Mouse (Mus musculus): Measurements from ENCODE around the gene Arhgap32. TPM values are rescaled to one million over a fixed set of nuclear protein-coding genes. Genes with fewer than 3 reads are reported as not detected.

Arhgap32 gene
- polyA plus RNA-seq, 1 experiment: 59.2 TPM

- Histone ChIP-seq H3K27me3 (ENCODE audit: control insufficient read depth, insufficient read depth, low read length, poor library complexity, severe bottlenecking) (no peaks in the 10 kb centered on the region), H3K27ac (ENCODE audit: insufficient read depth, low read length) (no peak overlapping the region), H3K4me3 (ENCODE audit: low read depth, low read length) (no peak overlapping the region), H3K9me3 (replicated peaks; ENCODE audit: control insufficient read depth, insufficient read depth, low read length, poor library complexity, severe bottlenecking) (no peaks in the 10 kb centered on the region), H3K4me1 (ENCODE audit: control insufficient read depth, insufficient read depth, low read length) (peaks cover 6% of the 10 kb centered on the region), H3K9ac (ENCODE audit: low read depth, poor library complexity, severe bottlenecking) (no peak overlapping the region), H3K36me3 (ENCODE audit: control insufficient read depth, insufficient read depth, low read length, poor library complexity, severe bottlenecking) (no peaks in the 10 kb centered on the region)
- TF ChIP-seq CTCF (IDR thresholded peaks at IDR 0.05; ENCODE audit: low read depth, low read length) (no peak), EP300 (IDR thresholded peaks at IDR 0.05; ENCODE audit: insufficient read depth, low read depth, low read length) (no peak), POLR2A (IDR thresholded peaks at IDR 0.05; ENCODE audit: insufficient read depth, low read length) (no peak)
Observed at GRCm38 (mm10) chr9:32227034-32227433, 111.1 kb downstream of the Arhgap32 start.

- Histone ChIP-seq H3K36me3 (ENCODE audit: control insufficient read depth, insufficient read depth, low read length, poor library complexity, severe bottlenecking) (no peaks in the 10 kb centered on the region), H3K9me3 (replicated peaks; ENCODE audit: control insufficient read depth, insufficient read depth, low read length, poor library complexity, severe bottlenecking) (no peaks in the 10 kb centered on the region), H3K27ac (ENCODE audit: insufficient read depth, low read length) (no peak overlapping the region), H3K4me3 (ENCODE audit: low read depth, low read length) (no peak overlapping the region), H3K4me1 (ENCODE audit: control insufficient read depth, insufficient read depth, low read length) (no peaks in the 10 kb centered on the region), H3K9ac (ENCODE audit: low read depth, poor library complexity, severe bottlenecking) (no peak overlapping the region), H3K27me3 (ENCODE audit: control insufficient read depth, insufficient read depth, low read length, poor library complexity, severe bottlenecking) (no peaks in the 10 kb centered on the region)
- TF ChIP-seq CTCF (IDR thresholded peaks at IDR 0.05; ENCODE audit: low read depth, low read length): no peak
- TF ChIP-seq EP300 (IDR thresholded peaks at IDR 0.05; ENCODE audit: insufficient read depth, low read depth, low read length): no peak
- TF ChIP-seq POLR2A (IDR thresholded peaks at IDR 0.05; ENCODE audit: insufficient read depth, low read length): no peak
Observed at GRCm38 (mm10) chr9:32233593-32233992, 117.7 kb downstream of the Arhgap32 start.

GRCm38 (mm10) chr9:32234767-32235489, 119.0 kb downstream of the Arhgap32 start:
- Histone ChIP-seq H3K9me3 (replicated peaks; ENCODE audit: control insufficient read depth, insufficient read depth, low read length, poor library complexity, severe bottlenecking) (no peaks in the 10 kb centered on the region), H3K36me3 (ENCODE audit: control insufficient read depth, insufficient read depth, low read length, poor library complexity, severe bottlenecking) (no peaks in the 10 kb centered on the region), H3K27ac (ENCODE audit: insufficient read depth, low read length) (no peak overlapping the region), H3K4me1 (ENCODE audit: control insufficient read depth, insufficient read depth, low read length) (no peaks in the 10 kb centered on the region), H3K4me3 (ENCODE audit: low read depth, low read length) (no peak overlapping the region), H3K9ac (ENCODE audit: low read depth, poor library complexity, severe bottlenecking) (no peak overlapping the region), H3K27me3 (ENCODE audit: control insufficient read depth, insufficient read depth, low read length, poor library complexity, severe bottlenecking) (no peaks in the 10 kb centered on the region)
- TF ChIP-seq POLR2A (IDR thresholded peaks at IDR 0.05; ENCODE audit: insufficient read depth, low read length): no peak

DNA sequence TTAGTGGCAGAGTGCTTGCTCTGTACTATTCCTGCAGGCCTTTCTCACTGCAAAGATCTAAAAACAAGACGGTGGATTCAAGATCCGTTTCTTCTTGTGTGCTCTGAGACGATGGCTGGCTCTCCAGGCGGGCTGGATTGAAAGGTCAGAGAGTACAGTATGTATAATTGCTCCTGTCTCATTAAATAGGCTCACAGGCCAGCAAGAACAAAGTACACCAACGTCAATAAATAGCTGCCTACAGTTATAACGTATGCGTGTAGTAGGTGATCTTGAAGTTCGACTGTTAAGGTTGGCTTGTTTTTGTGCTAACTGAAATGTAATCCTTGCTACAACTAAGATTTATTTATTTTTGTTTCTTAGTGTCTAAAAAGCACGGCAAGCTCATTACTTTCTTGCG, 123.0 kb downstream of the Arhgap32 start:
- no peak overlapping the region for H3K9ac ChIP-seq (ENCODE audit: low read depth, poor library complexity, severe bottlenecking)
- H3K4me3 ChIP-seq (ENCODE audit: low read depth, low read length): no peak overlapping the region
- H3K27ac ChIP-seq (ENCODE audit: insufficient read depth, low read length): no peak overlapping the region
- H3K4me1 ChIP-seq (ENCODE audit: control insufficient read depth, insufficient read depth, low read length): no peaks in the 10 kb centered on the region
- H3K9me3 ChIP-seq (replicated peaks; ENCODE audit: control insufficient read depth, insufficient read depth, low read length, poor library complexity, severe bottlenecking): no peaks in the 10 kb centered on the region
- TF ChIP-seq CTCF (IDR thresholded peaks at IDR 0.05; ENCODE audit: low read depth, low read length) (no peak), EP300 (IDR thresholded peaks at IDR 0.05; ENCODE audit: insufficient read depth, low read depth, low read length) (no peak)
- no peaks in the 10 kb centered on the region for H3K36me3 ChIP-seq (ENCODE audit: control insufficient read depth, insufficient read depth, low read length, poor library complexity, severe bottlenecking)
- no peaks in the 10 kb centered on the region for H3K27me3 ChIP-seq (ENCODE audit: control insufficient read depth, insufficient read depth, low read length, poor library complexity, severe bottlenecking)

- H3K27ac ChIP-seq (ENCODE audit: insufficient read depth, low read length): no peak overlapping the region
- no peak overlapping the region for H3K4me3 ChIP-seq (ENCODE audit: low read depth, low read length)
- no peaks in the 10 kb centered on the region for H3K27me3 ChIP-seq (ENCODE audit: control insufficient read depth, insufficient read depth, low read length, poor library complexity, severe bottlenecking)
- H3K36me3 ChIP-seq (ENCODE audit: control insufficient read depth, insufficient read depth, low read length, poor library complexity, severe bottlenecking): no peaks in the 10 kb centered on the region
- no peaks in the 10 kb centered on the region for H3K9me3 ChIP-seq (replicated peaks; ENCODE audit: control insufficient read depth, insufficient read depth, low read length, poor library complexity, severe bottlenecking)
- H3K9ac ChIP-seq (ENCODE audit: low read depth, poor library complexity, severe bottlenecking): no peak overlapping the region
- H3K4me1 ChIP-seq (ENCODE audit: control insufficient read depth, insufficient read depth, low read length): no peaks in the 10 kb centered on the region
- TF ChIP-seq CTCF (IDR thresholded peaks at IDR 0.05; ENCODE audit: low read depth, low read length) (no peak), EP300 (IDR thresholded peaks at IDR 0.05; ENCODE audit: insufficient read depth, low read depth, low read length) (no peak), POLR2A (IDR thresholded peaks at IDR 0.05; ENCODE audit: insufficient read depth, low read length) (no peak)
Observed at GRCm38 (mm10) chr9:32239427-32239826, 123.5 kb downstream of the Arhgap32 start.

- H3K27ac ChIP-seq (ENCODE audit: insufficient read depth, low read length): no peak overlapping the region
- no peak for TF ChIP-seq CTCF (IDR thresholded peaks at IDR 0.05; ENCODE audit: low read depth, low read length)
- TF ChIP-seq POLR2A (IDR thresholded peaks at IDR 0.05; ENCODE audit: insufficient read depth, low read length): no peak
- TF ChIP-seq EP300 (IDR thresholded peaks at IDR 0.05; ENCODE audit: insufficient read depth, low read depth, low read length): no peak
Observed at GRCm38 (mm10) chr9:32240449-32240848, 124.5 kb downstream of the Arhgap32 start.

More at GRCm38 (mm10) chr9:32240449-32240848, 124.5 kb downstream of the Arhgap32 start:
- Histone ChIP-seq H3K27me3 (ENCODE audit: control insufficient read depth, insufficient read depth, low read length, poor library complexity, severe bottlenecking) (no peaks in the 10 kb centered on the region), H3K9ac (ENCODE audit: low read depth, poor library complexity, severe bottlenecking) (no peak overlapping the region), H3K36me3 (ENCODE audit: control insufficient read depth, insufficient read depth, low read length, poor library complexity, severe bottlenecking) (no peaks in the 10 kb centered on the region), H3K4me1 (ENCODE audit: control insufficient read depth, insufficient read depth, low read length) (no peaks in the 10 kb centered on the region), H3K9me3 (replicated peaks; ENCODE audit: control insufficient read depth, insufficient read depth, low read length, poor library complexity, severe bottlenecking) (no peaks in the 10 kb centered on the region), H3K4me3 (ENCODE audit: low read depth, low read length) (no peak overlapping the region)

Data from ES-Bruce4 (cell line).